Mouse (Mus musculus) embryonic fibroblast, embryonic 13.5 days (primary cell): ENCODE measurements around the gene Tapbpl. TPM values are rescaled to one million over a fixed set of nuclear protein-coding genes. Genes with fewer than 3 reads are reported as not detected.

Experiments used
- H3K27ac ChIP-seq: 2 replicates; pipeline ENCODE4 v1.5.1; 2012; ENCODE audit warnings: low read length, control low read depth, inconsistent platforms; ENCODE audit not compliant: insufficient read depth
- H3K4me1 ChIP-seq: 2 replicates; pipeline ENCODE4 v1.6.1; 2011; ENCODE audit warnings: low read length; ENCODE audit not compliant: control insufficient read depth, insufficient read depth
- H3K4me3 ChIP-seq: 2 replicates; pipeline ENCODE4 v1.5.1; 2011; ENCODE audit warnings: mild to moderate bottlenecking, control low read depth, low read length; ENCODE audit not compliant: insufficient read depth
- CTCF ChIP-seq: IDR thresholded peaks from 2 replicates; pipeline ENCODE4 v1.5.1; 2011; ENCODE audit warnings: mild to moderate bottlenecking, control low read depth, low read length, moderate library complexity, borderline replicate concordance; ENCODE audit not compliant: insufficient read depth
- POLR2A ChIP-seq: IDR thresholded peaks from 2 replicates; pipeline ENCODE4 v1.6.1; 2011; ENCODE audit warnings: low read depth, mild to moderate bottlenecking, control low read depth, low read length, moderate library complexity
- polyA plus RNA-seq: library from polyadenylated mRNA; stranded (reverse); fragments of >200 nt; gene quantifications from 2 replicates; pipeline ENCODE4 v1.2.4, GENCODE M21; 2011; ENCODE audit warnings: low read depth; ENCODE audit not compliant: missing spikeins, insufficient read length

The Tapbpl gene
- polyA plus RNA-seq, 1 experiment: 6.3 TPM

DNA sequence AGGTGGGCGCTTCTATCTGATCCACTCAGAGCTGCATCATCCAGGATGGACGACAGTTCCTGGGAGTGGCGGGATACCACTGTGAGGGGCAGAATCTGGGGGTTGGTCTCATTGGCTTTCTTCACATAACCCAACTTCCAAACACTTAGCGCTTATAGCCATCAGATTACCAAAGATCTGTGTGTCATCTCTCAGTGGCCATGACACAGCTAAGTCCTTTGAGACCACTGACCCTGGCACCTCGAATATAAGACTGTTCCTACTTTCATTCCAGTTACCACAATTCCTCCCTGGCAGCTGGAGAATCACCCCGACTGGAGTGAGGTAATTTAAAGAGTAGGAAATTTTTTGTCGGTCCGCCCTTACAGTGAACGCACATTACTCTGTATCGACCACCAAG is 45.5 kb downstream of the Tapbpl start:
- Histone ChIP-seq H3K4me3 (no peak overlapping the region), H3K27ac (no peak overlapping the region), H3K4me1 (no peaks in the 10 kb centered on the region)
- TF ChIP-seq CTCF: no peak
- TF ChIP-seq POLR2A: no peak

DNA sequence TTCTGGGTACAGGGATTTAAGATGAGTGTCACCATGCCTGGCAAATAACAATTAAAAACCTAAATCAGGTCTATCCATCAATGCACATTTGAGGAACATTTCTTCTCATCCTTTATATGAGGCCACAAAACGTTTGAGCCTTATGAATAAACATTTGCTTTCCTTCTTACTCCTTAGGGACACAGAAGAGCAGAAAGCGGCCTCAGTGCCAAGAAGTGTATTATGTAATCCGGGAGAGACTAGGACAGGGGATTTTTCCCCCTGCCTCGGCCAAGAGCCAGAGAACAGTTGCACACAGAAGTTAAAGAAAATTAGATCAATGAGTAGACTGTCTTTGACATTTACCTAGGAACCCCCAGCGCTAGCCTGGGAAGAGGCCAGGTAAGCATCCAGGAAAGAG is 49.5 kb downstream of the Tapbpl start:
- no peak overlapping the region for H3K4me3 ChIP-seq
- H3K4me1 ChIP-seq: no peaks in the 10 kb centered on the region
- no peak for TF ChIP-seq CTCF
- TF ChIP-seq POLR2A: no peak
- H3K27ac ChIP-seq: no peak overlapping the region

- H3K27ac ChIP-seq: no peak overlapping the region
- no peak overlapping the region for H3K4me3 ChIP-seq
- no peak for TF ChIP-seq CTCF
- no peak for TF ChIP-seq POLR2A
- no peaks in the 10 kb centered on the region for H3K4me1 ChIP-seq
Measured at GRCm38 (mm10) chr6:125179601-125180000, 52.1 kb downstream of the Tapbpl start.

GRCm38 (mm10) chr6:125175469-125175868 is 56.2 kb downstream of the Tapbpl start:
- no peak overlapping the region for H3K27ac ChIP-seq
- TF ChIP-seq POLR2A (no peak), CTCF (no peak)
- H3K4me3 ChIP-seq: no peak overlapping the region
- H3K4me1 ChIP-seq: no peaks in the 10 kb centered on the region

Other genes starting within 250 kb of the Tapbpl start
- gene Pianp, start 235.2 kb downstream of the Tapbpl start, polyA plus RNA-seq: 1.9 TPM in 1 of 2 replicates, not detected in the other
- 46.3 and 63.5 TPM in 2 replicates for gene Zfp384, start 222.7 kb downstream of the Tapbpl start, polyA plus RNA-seq
- 48.3 and 52.2 TPM in 2 replicates for gene Ing4, start 192.1 kb downstream of the Tapbpl start, polyA plus RNA-seq
- 2.5 and 5.4 TPM in 2 replicates for gene Acrbp, start 182.2 kb downstream of the Tapbpl start, polyA plus RNA-seq
- gene Lpar5, start 163.9 kb downstream of the Tapbpl start, polyA plus RNA-seq: not detected in 2 replicates
- gene Chd4, start 135.9 kb downstream of the Tapbpl start, polyA plus RNA-seq: 156 and 178 TPM in 2 replicates
- gene Nop2, start 100.0 kb downstream of the Tapbpl start, polyA plus RNA-seq: 35.9 and 41.6 TPM in 2 replicates
- gene Iffo1, start 86.6 kb downstream of the Tapbpl start, polyA plus RNA-seq: 10.4 and 12.0 TPM in 2 replicates
- 571 and 859 TPM in 2 replicates for gene Gapdh, start 65.4 kb downstream of the Tapbpl start, polyA plus RNA-seq
- gene Ncapd2, start 40.2 kb downstream of the Tapbpl start, polyA plus RNA-seq: 75.8 and 137 TPM in 2 replicates
- 76.2 and 76.9 TPM in 2 replicates for gene Mrpl51, start 40.1 kb downstream of the Tapbpl start, polyA plus RNA-seq
- 4.2 and 4.3 TPM in 2 replicates for gene Vamp1, start 16.3 kb downstream of the Tapbpl start, polyA plus RNA-seq
- not detected in 2 replicates for gene Cd27, start 5.2 kb upstream of the Tapbpl start, polyA plus RNA-seq
- not detected in 2 replicates for gene Tuba3a, start 54.2 kb upstream of the Tapbpl start, polyA plus RNA-seq
- 67.1 and 77.6 TPM in 2 replicates for gene Ltbr, start 82.0 kb upstream of the Tapbpl start, polyA plus RNA-seq
- gene Scnn1a, start 88.8 kb upstream of the Tapbpl start, polyA plus RNA-seq: 0.48 and 0.70 TPM in 2 replicates
- gene Tnfrsf1a, start 117.5 kb upstream of the Tapbpl start, polyA plus RNA-seq: 126 and 140 TPM in 2 replicates
- gene Plekhg6, start 148.9 kb upstream of the Tapbpl start, polyA plus RNA-seq: 0.15 TPM in 1 of 2 replicates, not detected in the other